Mouse (Mus musculus) urinary bladder, postnatal 25 days (tissue): ENCODE data around the gene Iqgap1.
"Not testable (repeated sequence)": the region's sequence is repeated elsewhere in the genome, so short reads cannot be mapped to it uniquely, and the experiment has no call there.

ENCODE experiments used
- DNase-seq: peaks from one replicate; pipeline ENCODE4 v3.0.0; 2022; ENCODE audit warnings: low spot score

The Iqgap1 gene

DNA sequence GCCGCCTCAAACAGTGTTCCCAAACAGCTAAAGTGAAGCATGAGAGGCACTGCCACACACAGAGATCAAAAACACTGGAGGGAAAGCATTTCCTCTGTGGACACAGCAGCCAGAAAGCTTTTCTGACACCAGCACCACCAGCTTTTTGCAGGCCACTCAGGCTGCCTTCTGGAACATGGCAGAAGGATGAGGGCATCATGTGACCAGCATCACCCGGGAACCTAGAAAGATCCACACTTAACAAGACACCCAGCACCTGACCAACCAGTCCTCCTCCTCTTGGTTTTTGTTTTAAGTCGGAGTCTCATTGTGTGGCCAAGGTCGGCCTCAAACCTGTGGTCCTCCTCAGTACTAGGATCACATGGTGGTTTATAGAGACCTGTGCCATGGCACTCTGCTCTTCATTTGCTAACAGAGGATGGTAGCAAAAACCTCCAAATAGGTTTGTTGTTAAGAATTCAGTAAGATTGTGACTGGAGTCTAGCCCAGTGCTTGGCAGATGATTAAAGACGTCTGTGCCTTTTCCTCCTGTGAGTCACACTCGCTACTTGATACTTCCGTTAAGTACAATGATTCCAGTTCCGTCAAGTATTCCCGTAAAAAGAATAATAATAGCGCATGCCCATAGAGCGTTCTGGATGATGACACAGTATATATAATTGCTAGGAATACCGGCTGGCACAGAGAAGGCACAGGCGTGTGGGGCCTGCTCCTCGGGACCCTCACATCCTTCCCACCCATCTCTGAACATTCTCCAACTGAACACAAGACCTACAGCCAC, 51.8 kb downstream of the Iqgap1 start:
- DNase-seq: no peak

DNA sequence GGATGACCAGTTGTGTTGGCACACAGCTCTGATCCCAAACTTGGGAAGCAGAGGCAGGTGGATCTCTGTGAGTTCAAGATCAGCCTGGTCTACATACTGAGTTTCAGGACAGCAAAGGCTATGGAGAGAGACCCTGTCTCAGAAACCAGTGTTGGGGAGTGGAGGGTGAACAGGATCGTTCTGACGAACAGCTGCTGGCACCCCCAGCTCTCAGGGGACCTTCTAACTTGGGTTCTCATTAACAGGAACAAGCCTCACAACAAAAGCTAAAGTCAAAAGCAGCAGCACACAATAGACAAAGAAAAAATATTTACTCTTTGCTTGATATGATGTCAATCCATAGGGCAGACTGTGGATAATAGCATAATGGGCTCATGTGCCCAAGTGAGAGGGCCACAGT, 55.3 kb downstream of the Iqgap1 start:
- DNase-seq: no peak

DNA sequence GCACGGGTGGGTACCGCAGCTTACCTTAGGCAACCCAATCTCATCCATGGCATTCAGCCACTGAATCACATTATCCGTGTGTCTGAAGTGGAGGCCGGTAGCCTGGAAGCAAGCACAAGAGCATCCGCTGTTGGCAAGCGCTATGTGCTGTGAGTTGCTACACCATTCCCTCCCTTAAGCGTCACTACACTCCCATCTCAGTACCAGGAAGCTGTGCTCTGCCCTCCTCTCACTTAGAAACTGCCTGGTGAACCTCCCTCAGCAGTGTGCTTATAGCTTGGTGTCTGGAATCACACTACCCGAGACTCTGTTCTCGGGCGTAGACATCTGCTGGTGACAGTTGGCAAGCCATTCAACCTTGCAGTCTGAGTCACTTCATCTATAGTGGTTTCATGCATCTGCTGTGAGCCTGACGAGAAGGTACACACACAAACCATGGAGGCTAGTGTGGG, 58.9 kb downstream of the Iqgap1 start:
- DNase-seq: no peak

DNA sequence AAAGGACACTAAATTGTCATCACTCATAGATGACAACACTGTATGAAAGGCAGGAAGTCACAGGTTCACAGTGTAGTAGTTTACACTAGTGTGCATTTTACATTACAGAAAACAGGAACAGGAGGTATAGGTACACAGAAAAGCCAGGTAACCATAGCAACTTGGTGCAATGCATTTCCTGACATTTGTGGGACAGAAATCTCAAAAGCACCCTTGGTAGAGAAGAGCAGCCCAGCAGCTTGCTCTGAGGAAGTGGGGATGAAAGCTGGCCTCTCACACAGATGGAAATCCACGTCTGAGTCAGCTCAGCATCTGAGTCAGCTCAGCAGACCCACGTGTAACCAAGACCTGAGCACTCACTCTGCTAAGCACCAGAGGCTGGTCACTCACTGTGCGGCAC, 59.7 kb downstream of the Iqgap1 start:
- no peak for DNase-seq

DNA sequence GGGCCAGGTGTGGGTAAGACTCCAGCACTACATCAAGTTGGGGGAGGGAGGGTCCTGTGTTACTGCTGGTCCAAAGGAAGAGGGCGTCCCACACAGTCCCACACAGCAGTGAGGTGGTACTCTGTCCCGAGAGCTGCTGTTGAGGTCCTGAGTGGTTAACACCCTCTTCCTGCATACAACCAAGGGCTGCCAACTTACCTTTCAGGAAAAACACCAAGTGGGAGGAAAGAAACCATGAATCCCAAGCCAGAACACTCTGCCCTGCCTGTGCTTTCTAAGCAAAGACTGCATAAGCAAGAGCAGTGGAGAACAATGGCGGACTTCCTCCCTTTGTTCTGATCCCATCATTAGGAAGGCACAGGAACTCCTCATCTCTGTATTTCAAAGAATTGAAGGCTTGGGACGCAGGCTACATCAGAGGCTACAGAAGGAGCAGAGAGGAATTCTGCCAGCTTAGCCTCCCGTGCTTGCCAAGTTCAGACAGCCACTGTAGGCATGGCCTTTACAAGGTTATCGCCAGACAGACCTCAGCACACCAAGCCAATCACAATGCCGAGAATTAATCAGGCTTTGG, 61.8 kb downstream of the Iqgap1 start:
- DNase-seq: no peak

DNA sequence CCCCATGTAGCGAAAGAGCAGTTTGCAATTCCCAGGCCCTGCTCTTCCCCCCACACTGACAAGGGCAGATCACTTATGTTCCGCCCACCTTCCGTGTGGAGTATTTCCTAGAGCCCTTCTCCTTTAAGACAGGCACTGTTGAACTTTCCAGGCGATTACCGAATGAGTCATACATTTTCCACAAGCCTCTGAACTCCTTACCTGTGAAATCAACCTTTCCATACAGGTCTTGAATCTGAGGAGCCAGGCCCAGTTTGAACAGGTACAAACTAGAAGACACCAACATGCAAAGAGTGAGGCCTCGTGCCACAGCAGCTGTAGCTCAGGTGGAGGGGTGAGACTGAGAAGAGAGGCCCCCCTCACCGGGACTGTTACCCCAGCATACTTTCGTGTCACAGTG, 63.5 kb downstream of the Iqgap1 start:
- no peak for DNase-seq

DNA sequence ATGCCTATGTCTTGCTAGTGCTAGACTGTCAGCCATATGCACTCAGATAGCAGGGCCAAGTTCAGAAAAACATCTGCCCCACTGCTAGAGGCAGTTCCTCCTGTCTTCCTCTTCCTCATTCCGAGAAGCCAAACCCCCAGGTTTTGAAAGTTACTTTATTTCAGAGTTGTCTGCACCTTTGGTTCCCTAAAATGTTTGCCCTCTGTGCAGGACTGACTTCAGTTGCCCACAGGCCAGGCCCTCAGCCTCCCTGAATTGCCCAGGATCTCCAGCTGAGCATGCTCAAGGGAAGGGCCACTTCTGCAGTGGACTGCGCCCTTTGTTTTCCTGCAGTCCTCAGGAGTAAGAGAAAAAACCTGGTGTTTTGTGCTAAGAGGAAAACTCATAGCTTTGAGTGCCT, 71.7 kb downstream of the Iqgap1 start:
- DNase-seq: no peak

DNA sequence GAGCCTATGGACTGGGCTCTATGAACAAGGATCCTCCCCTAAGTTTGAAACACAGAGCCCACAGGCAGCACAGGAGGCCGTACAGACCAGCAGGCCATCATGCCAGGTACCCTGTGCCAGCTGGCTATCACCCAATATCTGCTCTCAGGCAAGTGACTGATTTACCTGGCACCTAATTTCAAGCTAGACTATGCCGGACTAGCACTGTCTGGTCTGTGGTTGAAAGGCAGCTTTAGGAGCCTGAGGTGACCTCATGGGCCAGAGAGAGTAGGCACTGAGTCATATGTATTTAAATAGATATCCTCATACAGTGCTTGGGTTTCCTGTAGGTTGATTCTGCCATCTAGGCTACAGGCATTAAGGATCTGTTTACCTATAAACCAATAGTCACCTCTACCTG, 72.2 kb downstream of the Iqgap1 start:
- DNase-seq: no peak

DNA sequence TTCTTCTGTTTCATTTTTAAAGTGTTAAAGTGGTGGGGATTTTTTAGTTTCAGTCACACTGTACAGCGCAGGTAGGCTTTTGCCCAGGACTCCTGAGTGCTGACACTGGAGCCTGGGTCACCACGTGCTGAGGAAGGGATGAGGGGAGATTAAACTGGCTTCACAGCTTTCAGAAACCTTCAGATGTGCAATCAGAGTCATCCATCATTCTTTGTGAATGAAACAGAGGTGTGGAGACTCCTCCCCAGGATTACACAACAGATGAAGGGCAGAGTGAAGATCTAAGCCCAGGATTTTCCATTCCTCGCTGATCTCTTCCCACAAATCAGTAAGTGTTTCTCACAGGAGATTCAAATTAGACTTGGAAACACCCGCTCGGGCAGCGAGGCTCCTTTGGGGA, 76.2 kb downstream of the Iqgap1 start:
- DNase-seq: no peak

DNA sequence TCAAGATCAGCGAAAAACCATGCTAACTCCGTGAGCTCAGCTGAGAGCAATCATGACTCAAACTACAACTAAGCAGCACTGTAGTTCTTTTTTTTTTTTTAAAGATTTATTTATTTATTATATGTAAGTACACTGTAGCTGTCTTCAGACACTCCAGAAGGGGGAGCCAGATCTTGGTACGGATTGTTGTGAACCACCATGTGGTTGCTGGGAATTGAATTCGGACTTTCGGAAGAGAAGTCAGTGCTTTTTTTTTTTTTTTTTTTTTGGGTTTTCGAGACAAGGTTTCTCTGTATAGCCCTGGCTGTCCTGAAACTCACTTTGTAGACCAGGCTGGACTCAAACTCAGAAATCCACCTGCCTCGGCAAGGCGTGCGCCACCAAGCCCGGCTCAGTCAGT, 76.7 kb downstream of the Iqgap1 start:
- not testable (repeated sequence) for DNase-seq

DNA sequence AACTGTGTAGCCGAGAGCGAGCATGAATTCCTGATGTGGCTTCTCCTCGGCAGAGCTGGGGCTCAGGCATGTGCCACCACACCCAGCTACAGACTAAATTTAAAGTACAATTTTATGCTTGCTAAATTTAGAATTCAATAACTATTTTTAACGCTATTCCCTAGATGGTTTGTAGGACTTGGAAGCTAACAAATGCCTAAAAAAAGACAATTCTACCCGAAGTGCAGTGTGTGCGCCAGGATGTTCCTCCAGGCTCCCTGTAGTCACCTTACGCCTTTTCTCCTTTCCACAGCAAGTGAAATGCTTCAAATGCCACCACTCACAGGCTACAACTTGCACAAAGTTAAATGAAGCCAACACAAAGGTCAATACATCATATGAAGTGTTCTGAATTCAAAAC, 78.4 kb downstream of the Iqgap1 start:
- no peak for DNase-seq

DNA sequence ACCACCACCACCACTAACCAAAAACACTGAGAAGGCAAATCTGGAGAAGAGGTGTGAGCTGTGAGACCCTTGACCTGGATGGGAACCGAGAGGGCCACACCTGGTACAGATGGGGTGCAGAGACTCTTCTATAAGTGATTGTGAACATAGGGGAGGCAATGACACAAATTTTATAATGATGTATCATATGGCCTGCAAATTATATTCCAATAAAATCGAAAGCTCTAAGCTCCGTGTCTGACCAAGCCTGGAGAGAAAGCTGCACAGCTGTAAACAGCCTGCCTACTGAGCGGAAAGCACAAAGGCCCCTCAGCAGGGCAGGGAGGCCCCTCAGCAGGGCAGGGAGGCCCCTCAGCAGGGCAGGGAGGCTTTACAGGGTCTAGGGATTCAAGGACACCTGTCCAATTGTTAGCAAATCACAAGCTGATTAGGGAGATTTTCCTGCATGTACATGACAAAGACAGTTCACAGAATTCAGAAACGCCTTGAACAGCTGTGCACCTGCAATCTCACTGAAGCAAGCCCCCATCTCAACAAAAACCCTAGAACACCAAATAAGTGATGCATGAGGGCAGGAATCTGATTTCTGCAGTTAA, 79.5 kb downstream of the Iqgap1 start:
- no peak for DNase-seq

DNA sequence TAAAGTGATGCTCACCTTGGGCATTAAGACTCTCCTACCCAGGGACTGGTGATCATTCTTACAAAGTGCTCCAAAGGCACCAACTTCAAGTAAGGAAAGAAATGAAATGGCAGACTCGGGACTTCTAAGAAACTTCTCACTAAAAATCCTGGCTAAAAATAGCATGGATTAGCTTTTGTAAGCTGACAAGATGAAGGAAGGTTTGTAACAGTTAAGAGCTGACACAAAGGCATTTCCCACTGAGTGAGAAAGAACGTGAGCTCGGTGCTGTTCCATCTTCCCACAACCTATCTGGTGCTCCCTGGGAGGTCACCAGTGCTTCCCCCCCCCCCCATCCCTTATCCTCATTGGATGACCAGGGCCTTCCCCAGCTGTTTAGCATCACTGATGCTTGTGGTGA, 80.0 kb downstream of the Iqgap1 start:
- no peak for DNase-seq

DNA sequence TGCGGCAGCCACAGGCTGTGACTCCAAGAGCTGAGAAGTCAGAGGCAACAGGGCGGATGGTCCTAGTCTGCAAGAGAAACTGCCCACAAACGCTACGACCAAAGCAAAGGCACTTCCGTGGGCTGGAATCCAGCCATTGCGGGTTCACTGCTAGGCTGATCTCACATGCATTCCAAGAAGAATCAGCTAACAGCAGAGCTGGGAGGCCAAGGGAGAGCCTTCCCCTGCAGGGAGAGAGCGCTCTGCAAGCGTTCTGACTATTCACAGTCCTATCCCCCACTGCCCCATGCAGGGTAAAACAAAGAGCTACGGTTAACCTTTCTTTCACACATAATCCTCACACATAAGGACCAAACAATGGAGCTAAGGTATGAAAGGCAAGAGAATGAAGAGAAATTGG, 80.5 kb downstream of the Iqgap1 start:
- DNase-seq: no peak

DNA sequence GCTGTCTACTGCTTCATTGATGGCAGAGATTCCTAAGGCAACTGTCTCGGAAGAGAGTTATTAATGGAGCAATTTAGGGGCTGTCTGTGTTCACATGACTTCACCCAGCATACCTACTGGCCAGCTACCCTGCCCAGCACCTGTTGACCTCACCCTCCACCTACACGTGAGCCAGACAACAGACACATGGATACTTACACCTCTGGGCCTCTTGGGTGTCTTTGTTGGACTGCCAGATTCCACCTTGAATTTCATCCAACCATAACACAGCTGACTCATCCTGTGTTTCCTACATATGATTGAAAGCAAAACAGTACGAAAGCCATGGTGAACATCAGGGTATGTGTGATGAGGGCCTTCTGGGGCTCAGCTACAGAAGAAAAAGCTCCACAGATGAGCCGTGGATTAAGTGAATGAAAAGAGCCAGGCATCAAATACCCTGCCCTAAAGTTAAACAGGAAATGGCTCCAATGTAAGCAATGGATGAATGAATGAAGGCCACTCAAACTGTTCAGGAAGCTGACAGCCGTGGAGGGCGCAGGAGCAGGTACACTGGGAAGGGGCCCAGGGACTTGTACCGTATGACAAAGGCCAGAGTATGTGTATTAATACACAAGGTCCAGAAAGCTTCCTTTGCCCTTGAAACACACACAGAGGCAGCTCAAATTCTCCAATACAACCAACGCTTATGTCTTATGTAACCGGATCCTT, 81.7 kb downstream of the Iqgap1 start:
- DNase-seq: no peak

DNA sequence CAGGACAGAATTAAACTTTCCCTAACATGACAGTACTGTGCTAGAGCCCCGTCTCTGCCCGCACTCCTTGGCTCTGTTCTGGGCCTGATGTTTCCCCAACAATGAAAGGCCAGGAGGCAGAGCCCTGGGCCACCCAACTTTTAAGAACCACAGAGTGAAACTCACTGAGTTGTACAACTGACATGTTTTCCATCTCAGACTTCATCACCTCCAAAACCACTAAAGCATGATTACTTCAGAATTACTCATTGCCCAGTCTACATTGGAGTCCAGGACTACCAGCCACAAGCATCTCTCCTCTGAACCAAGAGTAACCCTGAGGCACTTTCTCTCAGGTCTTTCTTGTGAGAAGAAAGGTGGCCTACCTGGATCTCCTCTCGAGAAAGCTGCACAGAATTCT, 83.1 kb downstream of the Iqgap1 start:
- no peak for DNase-seq

DNA sequence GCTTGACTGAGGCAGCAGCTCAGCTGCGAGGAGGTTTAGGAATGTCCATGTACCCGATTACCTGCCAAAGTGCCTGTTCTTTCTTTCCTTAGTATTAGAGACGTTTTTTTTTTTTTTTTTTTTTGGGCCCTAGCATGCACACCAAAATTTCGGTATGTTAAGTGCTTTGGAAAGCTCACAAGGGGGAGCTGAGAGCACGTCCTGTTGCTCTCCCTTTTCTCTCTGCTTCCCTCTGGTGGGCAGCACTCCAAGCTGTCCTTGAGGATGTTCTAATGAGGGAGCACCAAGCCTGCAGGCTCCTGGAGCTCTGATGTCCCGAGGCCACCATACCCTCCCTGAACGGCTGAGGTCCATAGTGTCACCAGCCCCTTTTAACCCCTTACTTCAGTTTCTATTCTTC, 84.8 kb downstream of the Iqgap1 start:
- DNase-seq: peak; percentile 69

DNA sequence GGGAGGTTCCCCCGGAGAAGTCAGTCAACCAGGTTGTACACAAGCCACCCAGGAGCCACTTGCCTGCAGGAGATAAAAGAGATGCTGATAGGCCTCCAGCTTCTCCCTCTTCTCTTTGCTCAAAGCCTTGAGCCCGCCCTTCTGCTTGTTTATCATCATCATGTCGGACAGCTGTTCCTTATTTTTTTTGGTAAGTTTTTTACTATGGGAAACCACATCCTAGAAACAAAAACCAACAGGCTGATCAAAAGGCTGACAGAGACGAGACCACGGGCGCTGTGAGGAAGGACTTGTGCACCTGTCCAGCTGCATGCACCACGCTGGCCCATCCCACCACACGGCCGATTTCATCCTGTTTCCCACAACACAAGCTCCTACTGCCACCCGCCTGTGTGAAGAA, 89.6 kb downstream of the Iqgap1 start:
- DNase-seq: no peak

DNA sequence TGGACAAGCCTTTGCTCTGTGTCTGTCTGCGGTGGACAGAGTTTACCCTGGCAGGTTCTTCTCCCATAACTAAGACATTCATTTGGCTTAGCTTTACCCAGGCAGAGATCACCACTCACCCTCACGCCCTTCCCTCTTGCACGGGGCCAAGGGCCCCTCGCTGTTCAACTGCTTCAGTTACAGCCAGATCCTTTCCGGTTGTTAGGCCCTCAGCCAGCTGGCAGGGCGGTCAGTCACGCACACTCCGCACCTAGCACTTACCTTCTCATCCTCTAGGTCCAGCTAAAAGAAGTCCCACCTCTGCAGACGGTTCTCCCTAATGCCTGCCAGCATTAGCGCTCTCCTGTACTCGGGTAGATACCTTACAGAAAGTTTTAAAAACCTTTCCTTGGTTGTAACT, 92.8 kb downstream of the Iqgap1 start:
- DNase-seq: no peak

DNA sequence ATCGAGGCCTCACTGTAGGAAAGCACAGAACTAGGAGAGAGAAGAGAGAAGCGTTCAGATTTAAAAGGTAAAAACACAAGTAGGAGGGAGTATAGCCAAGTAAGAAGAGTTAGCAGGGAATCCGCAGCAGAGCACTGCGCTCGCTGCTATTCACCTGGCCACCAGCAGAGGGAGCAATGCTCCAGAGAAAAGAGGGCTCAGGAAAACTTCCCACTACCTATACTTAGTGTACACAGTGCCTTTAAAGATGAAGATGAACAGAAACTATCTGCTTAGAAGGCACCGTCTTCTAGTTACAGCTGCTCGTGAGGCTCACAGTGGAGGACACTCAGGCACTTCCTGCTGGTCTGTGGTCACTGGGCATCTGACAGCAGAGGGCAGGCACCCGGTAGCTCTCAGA, 96.1 kb downstream of the Iqgap1 start:
- peak; percentile 67 for DNase-seq

DNA sequence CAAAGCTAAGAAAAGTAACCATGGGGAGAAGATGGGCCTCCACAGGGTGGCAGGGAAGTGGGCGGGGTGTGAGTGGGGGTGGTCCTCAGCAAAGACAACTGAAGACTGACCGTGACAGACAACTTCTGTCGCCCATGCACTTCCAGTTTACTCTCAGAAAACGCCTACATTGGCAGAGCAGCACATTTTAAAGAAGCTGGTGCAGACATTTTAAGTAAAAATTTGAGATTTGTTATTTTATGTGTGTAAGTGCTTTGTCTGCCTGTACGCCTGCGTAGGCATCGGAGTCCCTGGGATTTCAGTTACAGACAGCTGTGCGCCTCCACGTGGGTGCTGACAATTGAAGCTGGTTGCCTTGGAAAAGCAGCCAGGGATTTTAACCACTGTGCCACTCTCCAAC, 104.7 kb downstream of the Iqgap1 start:
- no peak for DNase-seq

DNA sequence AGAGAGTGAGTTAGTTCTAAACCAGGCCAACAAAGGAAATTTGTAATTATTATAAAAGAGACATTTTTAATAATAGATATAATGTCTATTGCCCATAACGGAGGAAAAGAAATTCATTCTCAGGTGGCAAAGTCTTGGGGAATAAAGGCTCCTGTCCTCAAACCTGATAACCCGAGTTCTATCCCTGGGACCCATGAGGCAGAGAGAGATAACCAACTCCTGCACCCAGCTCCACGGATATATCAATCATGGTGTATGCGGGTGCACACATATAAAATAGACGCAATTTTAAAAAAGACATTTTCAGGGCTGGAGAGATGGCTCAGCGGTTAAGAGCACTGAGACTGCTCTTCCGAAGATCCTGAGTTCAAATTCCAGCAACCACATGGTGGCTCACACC, 106.2 kb downstream of the Iqgap1 start:
- no peak for DNase-seq

DNA sequence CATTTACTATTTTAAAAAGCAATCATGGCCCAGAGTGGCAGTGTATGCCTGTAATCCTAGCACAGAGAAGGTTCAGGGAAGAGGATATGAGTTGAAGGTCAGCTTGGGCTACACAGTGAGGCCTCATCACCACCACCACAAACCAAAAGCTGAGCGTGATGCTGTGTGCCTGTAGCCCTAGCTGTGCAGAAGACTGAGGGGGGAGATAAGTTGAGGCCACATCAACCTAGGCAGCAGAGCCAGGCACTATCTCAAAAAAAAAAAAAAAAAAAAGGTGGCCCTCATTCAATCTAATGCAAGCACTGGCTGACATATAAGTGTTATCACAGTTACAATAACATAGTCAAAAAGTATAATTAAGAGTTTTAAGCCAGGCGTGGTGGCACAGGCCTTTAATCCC, 106.7 kb downstream of the Iqgap1 start:
- DNase-seq: no peak
